Mouse (Mus musculus) forebrain, embryonic 13.5 days (tissue): ENCODE results near the gene Ninl. TPM values are rescaled to one million over a fixed set of nuclear protein-coding genes. Genes with fewer than 3 reads are reported as not detected.

ENCODE experiments used
- ATAC-seq: fragments of 200-750 bp; cut with Nextera tagmentation; 2 replicates; pipeline ENCODE4 v1.8.0; 2017
- H3K27ac ChIP-seq: fragments of 300-500 bp; sonication (generic); 2 replicates; pipeline ENCODE4 v1.5.1; 2015; ENCODE audit warnings: inconsistent platforms, mild to moderate bottlenecking, moderate library complexity
- H3K27me3 ChIP-seq: fragments of 300-500 bp; sonication (generic); 2 replicates; pipeline ENCODE4 v1.6.1; 2015; ENCODE audit warnings: mild to moderate bottlenecking, inconsistent platforms
- H3K36me3 ChIP-seq: fragments of 300-500 bp; sonication (generic); 2 replicates; pipeline ENCODE4 v1.6.1; 2015; ENCODE audit warnings: mild to moderate bottlenecking, inconsistent platforms; ENCODE audit not compliant: poor library complexity, severe bottlenecking
- H3K4me1 ChIP-seq: fragments of 300-500 bp; sonication (generic); 2 replicates; pipeline ENCODE4 v1.6.1; 2015; ENCODE audit warnings: inconsistent platforms
- H3K4me2 ChIP-seq: fragments of 300-500 bp; sonication (generic); 2 replicates; pipeline ENCODE4 v1.6.1; 2015; ENCODE audit warnings: inconsistent platforms, mild to moderate bottlenecking, moderate library complexity
- H3K4me3 ChIP-seq: fragments of 300-500 bp; sonication (generic); 2 replicates; pipeline ENCODE4 v1.5.1; 2015; ENCODE audit warnings: mild to moderate bottlenecking, inconsistent platforms
- H3K9ac ChIP-seq: fragments of 300-500 bp; sonication (generic); 2 replicates; pipeline ENCODE4 v1.6.1; 2015; ENCODE audit warnings: mild to moderate bottlenecking, inconsistent platforms
- H3K9me3 ChIP-seq: fragments of 300-500 bp; sonication (generic); replicated peaks from 2 replicates; pipeline ENCODE4 v1.6.1; 2016; ENCODE audit warnings: inconsistent platforms
- WGBS: fragments of 180-500 bp; shearing (Covaris S2); methylation state at CpG from one replicate; pipeline ENCODE4 v1.1.7; 2015; 5-methylcytosine and 5-hydroxymethylcytosine counted together
- polyA plus RNA-seq: library from polyadenylated mRNA; unstranded; fragments of >200 nt; fragmentation: Nextera tagmentation; extraction: Ambion mirVana; gene quantifications from 2 replicates; pipeline ENCODE4 v1.2.1, GENCODE M21; 2015

The Ninl gene
- polyA plus RNA-seq, 1 experiment from 2014 or later = 16.3 TPM

DNA sequence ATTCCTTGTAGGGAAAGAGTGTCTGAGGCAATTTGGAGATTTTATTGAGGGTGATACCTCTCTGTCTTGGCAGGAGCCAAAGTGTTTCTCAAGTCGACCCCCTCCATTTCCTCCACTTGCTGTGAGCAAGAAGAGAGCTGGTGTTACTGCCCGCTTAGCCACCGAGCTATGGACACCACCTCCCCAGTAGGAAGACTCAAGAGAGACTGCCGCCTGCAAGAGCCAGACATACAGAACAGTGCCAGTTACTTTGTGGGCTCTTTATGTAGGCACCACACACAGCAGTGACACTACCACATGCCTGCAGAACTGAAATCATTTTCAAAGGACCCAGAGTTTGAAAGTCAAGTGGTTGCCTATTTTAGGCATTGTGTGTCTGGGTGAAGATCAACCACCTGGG is 48.1 kb downstream of the Ninl start:
- no peaks in the 10 kb centered on the region for H3K9me3 ChIP-seq
- H3K9ac ChIP-seq = no peak overlapping the region
- H3K36me3 ChIP-seq = 0 out of 2 replicates have a peak, but pooled peaks cover 3% of the 10 kb centered on the region
- no peak overlapping the region for H3K4me2 ChIP-seq
- no peak for ATAC-seq
- H3K4me3 ChIP-seq = no peak overlapping the region
- no peaks in the 10 kb centered on the region for H3K27me3 ChIP-seq
- H3K4me1 ChIP-seq = no peaks in the 10 kb centered on the region
- WGBS = 93% methylated on average over 4 of the region's 4 CpGs
- no peak overlapping the region for H3K27ac ChIP-seq

DNA sequence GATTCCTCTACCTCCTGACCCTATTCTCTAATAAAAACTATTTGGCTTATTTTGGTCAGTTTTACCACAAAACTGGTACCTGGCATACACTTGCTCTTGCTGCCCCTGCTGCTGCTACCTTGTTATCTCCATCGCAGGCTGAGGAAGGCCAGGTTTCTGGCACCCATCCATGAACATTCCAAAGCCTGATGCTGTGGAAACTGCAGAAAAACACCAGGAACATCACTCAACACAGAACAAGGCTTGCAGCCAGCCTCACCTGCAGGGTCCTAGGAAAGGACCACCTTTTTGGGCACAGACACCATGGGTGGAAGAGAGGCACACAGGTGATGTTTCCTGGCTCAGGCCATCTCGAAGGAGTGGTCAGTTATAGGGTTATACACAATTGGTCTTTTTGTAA is 48.7 kb downstream of the Ninl start:
- Histone ChIP-seq H3K36me3 (0 out of 2 replicates have a peak, but pooled peaks cover 3% of the 10 kb centered on the region), H3K4me3 (no peak overlapping the region), H3K27me3 (no peaks in the 10 kb centered on the region), H3K4me1 (no peaks in the 10 kb centered on the region), H3K9ac (no peak overlapping the region), H3K27ac (no peak overlapping the region), H3K4me2 (no peak overlapping the region), H3K9me3 (no peaks in the 10 kb centered on the region)
- ATAC-seq = no peak
- 85% methylated on average over 2 of the region's 2 CpGs for WGBS

DNA sequence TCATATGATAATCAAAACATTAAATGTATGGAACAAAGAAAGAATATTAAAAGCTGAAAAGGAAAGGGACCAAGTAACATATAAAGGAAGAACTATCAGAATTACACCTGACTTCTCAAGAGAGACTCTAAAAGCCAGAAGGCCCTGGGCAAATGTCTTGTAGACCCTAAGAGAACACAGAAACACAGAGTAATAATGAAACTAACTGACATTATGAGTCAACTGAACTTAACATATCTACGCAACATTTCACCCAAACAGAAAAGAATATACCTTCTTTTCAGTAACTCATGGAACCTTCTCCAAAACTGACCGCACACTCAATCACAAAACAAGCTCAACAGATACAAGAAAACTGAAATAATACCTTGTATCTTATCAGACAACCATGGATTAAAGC is 53.8 kb downstream of the Ninl start:
- H3K4me1 ChIP-seq = no peaks in the 10 kb centered on the region
- ATAC-seq = no peak
- H3K9ac ChIP-seq = no peak overlapping the region
- WGBS = 97% methylated on average over 2 of the region's 2 CpGs
- H3K27me3 ChIP-seq = no peaks in the 10 kb centered on the region
- H3K4me2 ChIP-seq = no peak overlapping the region
- no peaks in the 10 kb centered on the region for H3K9me3 ChIP-seq
- 0 out of 2 replicates have a peak, but pooled peaks cover 3% of the 10 kb centered on the region for H3K36me3 ChIP-seq
- H3K27ac ChIP-seq = no peak overlapping the region
- H3K4me3 ChIP-seq = no peak overlapping the region

DNA sequence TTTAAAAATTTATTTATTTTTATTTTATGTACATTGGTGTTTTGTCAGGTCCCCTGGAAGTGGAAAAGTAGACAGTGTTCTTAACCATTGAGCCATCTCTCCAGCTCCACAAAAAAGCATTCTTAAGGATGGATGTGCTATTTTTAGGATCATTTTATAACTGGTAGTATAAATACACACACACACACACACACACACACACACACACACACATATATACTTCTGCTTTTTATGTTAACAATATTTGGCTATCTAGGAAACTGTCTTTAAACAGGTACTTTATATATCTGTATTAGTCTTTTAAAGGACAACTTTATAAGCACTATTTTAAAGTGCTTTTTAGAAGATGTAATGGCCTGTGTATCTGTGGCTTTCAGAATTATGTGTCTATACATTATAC is 57.1 kb downstream of the Ninl start:
- no peaks in the 10 kb centered on the region for H3K9me3 ChIP-seq
- H3K9ac ChIP-seq = no peak overlapping the region
- H3K4me2 ChIP-seq = no peak overlapping the region
- no peaks in the 10 kb centered on the region for H3K27me3 ChIP-seq
- no peaks in the 10 kb centered on the region for H3K4me1 ChIP-seq
- no peak for ATAC-seq
- no peak overlapping the region for H3K4me3 ChIP-seq
- peaks cover 14% of the 10 kb centered on the region for H3K36me3 ChIP-seq
- H3K27ac ChIP-seq = no peak overlapping the region

- H3K4me3 ChIP-seq = no peak overlapping the region
- no peaks in the 10 kb centered on the region for H3K27me3 ChIP-seq
- H3K27ac ChIP-seq = no peak overlapping the region
- ATAC-seq = no peak
- H3K36me3 ChIP-seq = peaks cover 19% of the 10 kb centered on the region
- H3K4me1 ChIP-seq = no peaks in the 10 kb centered on the region
- no peak overlapping the region for H3K9ac ChIP-seq
- 89% methylated on average over 7 of the region's 7 CpGs for WGBS
- no peaks in the 10 kb centered on the region for H3K9me3 ChIP-seq
- H3K4me2 ChIP-seq = no peak overlapping the region
These were observed 57.7 kb downstream of the Ninl start for GRCm38 (mm10) chr2:150981524-150981923.

GRCm38 (mm10) chr2:150979861-150980620 is 59.1 kb downstream of the Ninl start:
- no peaks in the 10 kb centered on the region for H3K27me3 ChIP-seq
- no peak overlapping the region for H3K27ac ChIP-seq
- WGBS = 87% methylated on average over 14 of the region's 14 CpGs
- ATAC-seq = no peak
- no peaks in the 10 kb centered on the region for H3K4me1 ChIP-seq
- no peak overlapping the region for H3K9ac ChIP-seq
- H3K36me3 ChIP-seq = peaks cover 29% of the 10 kb centered on the region
- H3K4me3 ChIP-seq = no peak overlapping the region
- no peak overlapping the region for H3K4me2 ChIP-seq
- H3K9me3 ChIP-seq = no peaks in the 10 kb centered on the region

- Histone ChIP-seq H3K9ac (no peak overlapping the region), H3K4me3 (no peak overlapping the region), H3K36me3 (peaks cover 40% of the 10 kb centered on the region), H3K27ac (no peak overlapping the region), H3K4me1 (no peaks in the 10 kb centered on the region), H3K27me3 (no peaks in the 10 kb centered on the region), H3K4me2 (no peak overlapping the region), H3K9me3 (no peaks in the 10 kb centered on the region)
- 93% methylated on average over 3 of the region's 3 CpGs for WGBS
- no peak for ATAC-seq
These were observed 60.4 kb downstream of the Ninl start for GRCm38 (mm10) chr2:150978791-150979190.

DNA sequence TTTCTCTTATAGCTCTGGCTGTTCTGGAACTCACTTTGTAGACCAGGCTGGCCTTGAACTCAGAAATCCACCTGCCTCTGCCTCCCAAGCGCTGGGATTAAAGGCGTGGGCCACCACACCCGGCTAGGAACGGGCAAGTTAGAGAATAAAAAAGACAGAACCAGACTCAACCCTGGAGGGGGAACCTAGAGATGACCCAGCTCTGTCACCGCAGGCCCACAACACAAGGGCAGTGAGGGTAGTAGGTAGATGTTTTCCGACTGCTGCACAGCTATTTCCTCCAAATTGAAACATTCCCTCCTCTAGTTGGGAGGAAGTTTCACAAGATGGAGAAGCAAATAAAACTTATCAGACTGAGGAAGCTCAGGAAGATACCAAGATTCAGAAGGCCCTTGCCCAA is 61.5 kb downstream of the Ninl start:
- no peaks in the 10 kb centered on the region for H3K9me3 ChIP-seq
- H3K4me2 ChIP-seq = no peak overlapping the region
- no peak for ATAC-seq
- no peak overlapping the region for H3K9ac ChIP-seq
- WGBS = 94% methylated on average over 6 of the region's 6 CpGs
- peaks cover 51% of the 10 kb centered on the region for H3K36me3 ChIP-seq
- no peaks in the 10 kb centered on the region for H3K27me3 ChIP-seq
- no peaks in the 10 kb centered on the region for H3K4me1 ChIP-seq
- H3K27ac ChIP-seq = no peak overlapping the region
- no peak overlapping the region for H3K4me3 ChIP-seq

DNA sequence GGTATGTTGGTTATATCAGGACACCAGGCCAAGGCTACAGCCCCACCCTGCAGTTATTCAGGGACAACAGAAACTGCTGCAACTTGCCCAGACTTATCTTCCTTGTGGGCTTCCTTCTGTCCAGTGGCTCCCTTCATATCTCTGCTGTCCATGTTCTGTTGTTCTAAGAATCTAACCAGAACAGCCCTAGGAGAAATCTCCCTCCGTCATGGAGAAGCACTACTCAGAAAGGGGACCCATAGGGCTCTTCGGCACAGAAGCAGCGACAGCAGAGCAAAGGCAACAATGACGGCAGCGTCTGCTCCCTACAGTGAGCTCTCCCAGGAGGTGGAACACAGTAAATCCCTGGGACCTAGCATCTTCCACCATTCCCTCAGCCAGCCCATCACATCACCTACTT is 62.3 kb downstream of the Ninl start:
- no peak overlapping the region for H3K4me2 ChIP-seq
- H3K36me3 ChIP-seq = peaks cover 59% of the 10 kb centered on the region
- no peak overlapping the region for H3K4me3 ChIP-seq
- H3K27me3 ChIP-seq = no peaks in the 10 kb centered on the region
- H3K9ac ChIP-seq = no peak overlapping the region
- H3K4me1 ChIP-seq = no peaks in the 10 kb centered on the region
- no peaks in the 10 kb centered on the region for H3K9me3 ChIP-seq
- H3K27ac ChIP-seq = no peak overlapping the region
- no peak for ATAC-seq
- 94% methylated on average over 5 of the region's 5 CpGs for WGBS

- Histone ChIP-seq H3K4me1 (no peaks in the 10 kb centered on the region), H3K36me3 (peaks cover 78% of the 10 kb centered on the region), H3K4me2 (no peak overlapping the region), H3K27me3 (no peaks in the 10 kb centered on the region), H3K9ac (no peak overlapping the region), H3K9me3 (no peaks in the 10 kb centered on the region), H3K27ac (no peak overlapping the region), H3K4me3 (no peak overlapping the region)
- no peak for ATAC-seq
- 96% methylated on average over 8 of the region's 8 CpGs for WGBS
These were observed 65.6 kb downstream of the Ninl start for GRCm38 (mm10) chr2:150973401-150974115.

- no peaks in the 10 kb centered on the region for H3K4me1 ChIP-seq
- no peak overlapping the region for H3K4me2 ChIP-seq
- no peak overlapping the region for H3K27ac ChIP-seq
- ATAC-seq = no peak
- H3K9me3 ChIP-seq = no peaks in the 10 kb centered on the region
- H3K9ac ChIP-seq = no peak overlapping the region
- WGBS = 90% methylated on average over 3 of the region's 3 CpGs
- H3K27me3 ChIP-seq = no peaks in the 10 kb centered on the region
- H3K4me3 ChIP-seq = no peak overlapping the region
- peaks cover 84% of the 10 kb centered on the region for H3K36me3 ChIP-seq
These were observed 66.5 kb downstream of the Ninl start for GRCm38 (mm10) chr2:150972681-150973080.

DNA sequence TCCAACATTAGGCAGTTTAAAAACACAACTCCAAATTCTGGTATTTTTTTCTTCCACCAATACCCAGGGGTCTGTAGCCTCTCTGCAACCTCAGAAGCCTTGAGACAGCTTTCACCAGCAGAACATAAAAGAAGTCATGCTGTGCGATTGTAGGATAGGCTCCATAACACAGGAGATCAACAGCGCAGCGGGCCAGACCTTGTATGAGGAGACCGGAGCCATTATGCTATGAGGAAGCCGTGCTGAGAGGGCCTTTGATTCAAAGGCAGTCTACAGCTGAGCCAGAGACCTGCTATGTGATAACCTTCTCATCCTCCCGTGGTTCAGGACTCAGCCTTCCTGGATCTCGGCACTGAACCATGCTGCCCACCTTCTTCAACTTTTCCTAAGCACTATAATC is 67.3 kb downstream of the Ninl start:
- Histone ChIP-seq H3K4me2 (no peak overlapping the region), H3K27me3 (no peaks in the 10 kb centered on the region), H3K4me1 (no peaks in the 10 kb centered on the region), H3K9me3 (no peaks in the 10 kb centered on the region), H3K4me3 (no peak overlapping the region), H3K9ac (no peak overlapping the region), H3K27ac (no peak overlapping the region), H3K36me3 (peaks cover 87% of the 10 kb centered on the region)
- no peak; the same call in 1 of the 2 replicates for ATAC-seq
- 67% methylated on average over 7 of the region's 7 CpGs for WGBS
